Mouse (Mus musculus): ENCODE measurements at regions not wholly inside any gene's neighbourhood (a gene's known extent, or its start where the extent isn't known, plus 50 kb on each side); places are given as distances from the start of the nearest gene placed in this dataset.

DNA sequence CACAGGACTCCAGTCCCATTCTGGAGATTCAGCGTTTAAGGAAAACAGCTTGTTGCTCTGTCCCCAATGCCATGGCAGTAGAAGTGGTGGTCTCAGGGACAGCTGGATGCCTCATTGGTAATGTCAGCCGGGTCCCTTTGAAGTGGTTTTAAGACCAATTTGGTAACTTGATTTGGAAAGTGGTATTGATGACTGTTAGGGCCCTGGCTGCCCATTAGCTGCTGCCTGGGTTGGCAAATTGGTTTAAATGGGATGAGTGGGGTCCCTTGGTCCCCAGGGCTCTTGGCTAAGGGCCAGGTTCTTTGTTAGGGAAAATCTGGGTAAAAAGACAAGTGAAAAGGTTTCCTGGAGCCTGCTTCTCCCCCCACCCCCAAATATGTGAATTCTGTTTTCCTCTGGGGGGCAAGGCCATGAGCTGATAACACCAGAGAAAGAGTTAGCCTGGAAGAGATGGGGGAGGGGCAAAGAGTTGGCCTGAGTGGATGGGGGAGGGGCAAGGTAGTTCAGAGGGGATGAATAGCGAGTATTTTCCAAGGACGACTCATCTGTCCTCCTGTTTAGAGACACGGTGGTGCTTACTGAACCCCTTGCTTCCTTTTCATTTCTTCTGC is 1224.6 kb upstream of the A1bg start:
- TF ChIP-seq POLR2A (IDR thresholded peaks at IDR 0.05; ENCODE audit: low read depth, low read length) (no peak), CTCF (IDR thresholded peaks at IDR 0.05; ENCODE audit: extremely low read depth, insufficient read length, insufficient replicate concordance, low read depth, low read length) (no peak)

Measured in small intestine, adult 2 months (tissue).